ENCODE assay signal across 23 mouse cellular contexts in the genomic region with DNA sequence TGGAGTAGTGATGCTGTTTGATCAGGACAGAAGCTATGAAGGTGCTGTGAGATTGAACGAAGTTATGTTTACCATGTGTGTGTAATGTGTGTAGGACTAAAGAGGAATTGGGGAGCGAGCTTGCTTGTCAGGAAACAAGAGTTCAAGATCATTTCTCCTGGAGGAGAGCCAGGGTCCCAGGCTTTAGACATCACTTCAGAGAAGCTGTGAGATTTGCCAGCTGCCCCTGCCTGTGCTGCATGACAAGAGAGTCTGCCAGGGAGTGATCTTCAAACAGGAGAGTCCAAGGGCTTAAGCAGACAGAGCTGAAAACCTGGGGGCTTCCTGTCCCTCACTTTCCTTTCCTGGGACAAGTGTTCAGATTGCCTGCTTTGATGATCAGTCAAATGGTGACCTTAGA.
A peak's percentile ranks its signal among the peaks of the same experiment; 100 is the strongest.
DNase-seq lines count a peak whose midpoint lies in the region; ATAC-seq and TF ChIP-seq lines count a peak whose summit lies in the region.
"Had no signal": no experiment of that assay in that cellular context is flagged by ENCODE, and none has a peak within 500 bp of the region (broad histone marks: within the 10 kb centered on the region; RNA-seq: fewer than 3 reads in every experiment).

No protein-coding gene starts in this region.

- WGBS in kidney, embryonic 16.5 days = 47% methylated on average over 2 of the region's 2 CpGs
- WGBS in lung, postnatal 0 days = 31% methylated on average over 2 of the region's 2 CpGs

- no peak for ATAC-seq in kidney, embryonic 16.5 days (ENCODE audit: low FRiP score, low TSS enrichment)
- no peak for ATAC-seq in lung, postnatal 0 days
- ATAC-seq: activated CD4-positive, CD25-positive, alpha-beta regulatory T cell, adult 4 months; CD4-positive, CD25-positive, alpha-beta regulatory T cell, adult 4 months; hindbrain, embryonic 16.5 days; intestine, embryonic 16.5 days; midbrain, embryonic 16.5 days had no signal

- no peak overlapping the region for H3K4me3 ChIP-seq in kidney, embryonic 16.5 days (ENCODE audit: low read length)
- H3K4me3 ChIP-seq in lung, postnatal 0 days (ENCODE audit: low read depth, low read length) = no peak overlapping the region
- H3K4me3 ChIP-seq: embryonic facial prominence, embryonic 13.5 days; gastrocnemius, adult 2 months; layer of hippocampus, adult 2 months; limb, embryonic 15.5 days; neural tube, embryonic 15.5 days had no signal

- H3K4me1 ChIP-seq in kidney, embryonic 16.5 days (ENCODE audit: insufficient read depth, low read length) = no peaks in the 10 kb centered on the region
- no peaks in the 10 kb centered on the region for H3K4me1 ChIP-seq in lung, postnatal 0 days (ENCODE audit: insufficient read depth, low read depth, low read length)
- H3K4me1 ChIP-seq: embryonic facial prominence, embryonic 13.5 days; limb, embryonic 15.5 days; neural tube, embryonic 15.5 days had no signal

- no peak for TF ChIP-seq EP300 in lung, postnatal 0 days (IDR thresholded peaks at IDR 0.05)

- no peak overlapping the region for H3K9ac ChIP-seq in kidney, embryonic 16.5 days (replicated peaks; ENCODE audit: low read length)
- H3K9ac ChIP-seq in lung, postnatal 0 days (replicated peaks; ENCODE audit: low read depth) = no peak overlapping the region
- H3K9ac ChIP-seq: embryonic facial prominence, embryonic 13.5 days; limb, embryonic 15.5 days; neural tube, embryonic 15.5 days had no signal

- H3K27me3 ChIP-seq in kidney, embryonic 16.5 days (ENCODE audit: insufficient read depth, low read length) = no peaks in the 10 kb centered on the region
- no peaks in the 10 kb centered on the region for H3K27me3 ChIP-seq in lung, postnatal 0 days (replicated peaks; ENCODE audit: insufficient read depth, low read length)
- H3K27me3 ChIP-seq: embryonic facial prominence, embryonic 13.5 days; limb, embryonic 15.5 days; neural tube, embryonic 15.5 days had no signal

- intact Hi-C loops in heart, postnatal 14 days (cut with DNase I) = no loop called here
- intact Hi-C loops in heart, postnatal 25 days (cut with DNase I) = no loop called here

- no peaks in the 10 kb centered on the region for H3K9me3 ChIP-seq in kidney, embryonic 16.5 days (ENCODE audit: low read length)
- no peaks in the 10 kb centered on the region for H3K9me3 ChIP-seq in lung, postnatal 0 days (ENCODE audit: low read length)
- H3K9me3 ChIP-seq: embryonic facial prominence, embryonic 13.5 days; limb, embryonic 15.5 days; neural tube, embryonic 15.5 days had no signal

- no peaks in the 10 kb centered on the region for H3K36me3 ChIP-seq in kidney, embryonic 16.5 days (ENCODE audit: insufficient read depth, low read length)
- no peaks in the 10 kb centered on the region for H3K36me3 ChIP-seq in lung, postnatal 0 days (ENCODE audit: insufficient read depth, low read length)
- H3K36me3 ChIP-seq: embryonic facial prominence, embryonic 13.5 days; limb, embryonic 15.5 days; neural tube, embryonic 15.5 days had no signal

- peak; percentile 2 for DNase-seq in adrenal gland, postnatal 10 days
- no peak for DNase-seq in adrenal gland, postnatal 4 days (ENCODE audit: low spot score in 2 of 2)
- peak; percentile 8 to 25 for DNase-seq in heart, postnatal 14 days
- DNase-seq in heart, postnatal 25 days (ENCODE audit: low spot score) = no peak
- peak; percentile 63 to 75 for DNase-seq in kidney, postnatal 4 days
- peak; percentile 6 for DNase-seq in lung, postnatal 36 days
- no peak for DNase-seq in lung, postnatal 0 days (ENCODE audit: low spot score)
- DNase-seq: adrenal gland, postnatal 36 days; cerebellum, adult 8-10 months; gastrocnemius, adult 2 months; layer of hippocampus, postnatal 36 days; thymus, postnatal 4 days had no signal

- H3K27ac ChIP-seq in kidney, embryonic 16.5 days (ENCODE audit: low read length) = no peak overlapping the region
- H3K27ac ChIP-seq in lung, postnatal 0 days (ENCODE audit: low read length) = no peak overlapping the region
- H3K27ac ChIP-seq: embryonic facial prominence, embryonic 13.5 days; gastrocnemius, adult 2 months; layer of hippocampus, adult 2 months; limb, embryonic 15.5 days; neural tube, embryonic 15.5 days had no signal

- no peak for TF ChIP-seq CTCF in lung, postnatal 0 days (IDR thresholded peaks at IDR 0.05)

- H3K4me2 ChIP-seq in kidney, embryonic 16.5 days (replicated peaks; ENCODE audit: low read depth, low read length) = no peak overlapping the region
- H3K4me2 ChIP-seq in lung, postnatal 0 days (replicated peaks; ENCODE audit: low read depth, low read length) = no peak overlapping the region
- H3K4me2 ChIP-seq: embryonic facial prominence, embryonic 13.5 days; heart, embryonic 11.5 days; limb, embryonic 15.5 days; neural tube, embryonic 15.5 days had no signal

Comparison
In these comparisons a context has a peak if more than half of its experiments do, and no peak if none do; other contexts are left out.
1. DNase-seq: peak in adrenal gland, postnatal 10 days (single experiment), heart, postnatal 14 days (2 of 2), kidney, postnatal 4 days (2 of 2) and lung, postnatal 36 days (single experiment); none in adrenal gland, postnatal 4 days (0 of 2), heart, postnatal 25 days (single experiment) and lung, postnatal 0 days (single experiment).